Mouse (Mus musculus): ENCODE results near the gene Plekhg3. TPM values are rescaled to one million over a fixed set of nuclear protein-coding genes. Genes with fewer than 3 reads are reported as not detected.

Plekhg3 gene
- total RNA-seq, 2 experiments from 2014 or later = 5.2 to 5.3 TPM

DNA sequence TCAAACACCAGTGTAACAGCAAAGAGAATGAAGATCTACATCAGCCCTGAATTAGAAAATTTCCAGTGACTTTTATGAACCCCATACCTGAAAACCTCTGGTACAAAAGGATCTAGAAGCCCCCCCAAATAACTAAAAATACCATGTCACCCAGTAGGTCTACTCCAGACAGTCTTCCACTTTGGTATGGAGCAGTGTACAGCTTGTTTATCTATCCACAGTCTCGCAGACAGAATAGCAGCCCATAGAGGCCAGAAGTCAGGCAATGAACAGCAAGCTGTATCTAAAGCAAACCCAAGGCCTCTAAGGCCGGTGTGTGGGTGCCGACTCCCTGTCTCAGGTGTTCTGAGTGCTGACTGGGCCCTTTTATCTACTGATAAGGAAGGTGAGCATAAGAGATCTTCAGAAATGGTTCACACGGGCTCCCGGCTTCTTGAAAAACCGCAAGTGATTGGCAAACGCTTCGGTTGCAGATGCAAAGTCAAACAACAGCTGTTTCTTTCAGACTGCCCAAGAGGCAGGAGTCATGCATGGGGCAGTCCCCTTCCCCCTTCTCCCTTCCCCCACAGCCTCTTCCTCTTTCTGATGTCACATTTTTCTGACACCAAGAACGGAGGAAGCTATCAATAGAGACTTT, 3.3 kb upstream of the Plekhg3 start:
- no peak for DNase-seq (ENCODE audit: low spot score)

DNA sequence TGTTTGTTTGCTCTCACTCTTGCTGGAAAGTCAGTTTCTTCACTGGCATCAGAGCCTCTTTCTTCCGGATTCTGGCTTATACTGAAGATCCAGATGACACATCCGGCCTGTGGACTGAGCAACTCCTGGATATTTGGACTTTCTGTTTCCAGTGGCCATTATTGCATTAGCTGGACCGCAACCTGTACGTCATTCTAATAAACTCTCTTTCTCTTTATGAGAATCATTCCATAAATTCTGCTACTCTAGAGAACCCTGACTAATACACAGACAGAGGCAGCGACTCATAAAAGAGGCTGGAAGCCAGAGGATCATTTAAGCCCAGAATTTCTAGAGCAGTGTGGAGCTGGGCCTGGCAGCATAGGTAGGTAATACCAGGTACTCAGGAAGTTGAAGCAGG, 1.9 kb upstream of the Plekhg3 start:
- no peak for DNase-seq (ENCODE audit: low spot score)

DNA sequence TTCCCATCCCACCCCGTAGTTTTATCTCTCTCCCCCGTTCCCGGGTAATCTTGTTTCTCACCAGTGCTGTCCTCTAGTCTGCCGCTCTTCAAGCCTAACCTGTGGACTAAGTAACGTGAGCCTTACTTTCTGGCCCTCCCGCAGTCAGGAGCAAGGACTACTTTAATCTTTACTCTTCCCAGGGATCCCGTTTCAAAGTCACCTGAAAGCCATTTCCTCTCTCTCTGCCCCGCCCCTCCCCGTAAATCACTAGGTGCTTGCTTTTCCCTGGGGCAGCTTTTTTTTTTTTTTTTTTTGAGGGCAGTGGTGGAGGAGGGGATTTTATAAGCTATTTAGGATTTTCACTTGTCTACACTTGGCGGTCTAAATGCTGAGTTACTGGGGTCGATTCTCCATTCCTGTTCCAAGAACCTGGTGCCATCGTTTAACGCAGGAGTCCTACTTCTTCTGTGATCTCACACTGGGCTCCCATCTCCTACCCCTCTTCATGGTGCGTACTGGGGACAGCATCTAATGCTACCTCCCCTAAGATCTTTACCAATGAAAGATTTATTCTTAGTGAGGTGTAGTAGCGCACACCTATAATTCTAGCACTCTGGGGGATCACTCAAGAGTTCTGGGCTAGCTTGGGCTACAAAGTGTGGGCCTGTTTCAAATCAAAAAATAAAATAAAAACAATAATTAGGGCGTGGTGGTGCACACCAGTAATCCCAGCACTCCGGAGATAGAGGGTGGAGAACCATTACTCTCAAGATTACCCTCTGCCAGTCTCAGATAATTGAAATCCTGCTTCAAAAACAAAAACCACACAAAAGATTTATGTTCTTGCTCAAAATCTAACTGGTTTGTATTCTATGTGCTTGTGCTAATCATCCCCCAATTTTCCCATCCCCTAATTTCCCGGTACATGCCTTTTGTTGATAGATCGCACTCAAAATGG, 1.6 kb downstream of the Plekhg3 start:
- DNase-seq (ENCODE audit: low spot score) = no peak

DNA sequence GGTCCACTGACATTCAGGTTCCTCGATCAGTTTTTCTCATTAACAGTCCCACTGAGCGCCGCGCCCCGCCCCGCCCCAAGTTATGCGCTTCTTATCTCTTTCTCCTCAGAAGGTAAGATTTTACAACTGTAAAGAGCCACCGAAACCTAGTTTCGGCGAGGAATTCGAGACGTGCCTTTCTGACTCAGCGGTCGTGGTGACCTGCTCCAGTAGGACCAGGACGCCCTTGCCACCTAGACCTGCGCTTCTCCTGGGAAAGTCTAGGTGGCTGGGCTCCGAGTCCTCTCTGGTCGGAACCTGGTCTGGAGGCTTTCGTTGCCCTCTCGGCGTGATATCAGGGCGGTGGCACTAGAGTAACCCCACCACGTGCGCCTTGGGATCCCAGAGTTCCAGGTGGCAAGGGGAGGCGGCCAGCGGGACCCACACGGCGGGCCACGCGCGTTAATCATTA, 2.3 kb downstream of the Plekhg3 start:
- DNase-seq (ENCODE audit: low spot score) = no peak

DNA sequence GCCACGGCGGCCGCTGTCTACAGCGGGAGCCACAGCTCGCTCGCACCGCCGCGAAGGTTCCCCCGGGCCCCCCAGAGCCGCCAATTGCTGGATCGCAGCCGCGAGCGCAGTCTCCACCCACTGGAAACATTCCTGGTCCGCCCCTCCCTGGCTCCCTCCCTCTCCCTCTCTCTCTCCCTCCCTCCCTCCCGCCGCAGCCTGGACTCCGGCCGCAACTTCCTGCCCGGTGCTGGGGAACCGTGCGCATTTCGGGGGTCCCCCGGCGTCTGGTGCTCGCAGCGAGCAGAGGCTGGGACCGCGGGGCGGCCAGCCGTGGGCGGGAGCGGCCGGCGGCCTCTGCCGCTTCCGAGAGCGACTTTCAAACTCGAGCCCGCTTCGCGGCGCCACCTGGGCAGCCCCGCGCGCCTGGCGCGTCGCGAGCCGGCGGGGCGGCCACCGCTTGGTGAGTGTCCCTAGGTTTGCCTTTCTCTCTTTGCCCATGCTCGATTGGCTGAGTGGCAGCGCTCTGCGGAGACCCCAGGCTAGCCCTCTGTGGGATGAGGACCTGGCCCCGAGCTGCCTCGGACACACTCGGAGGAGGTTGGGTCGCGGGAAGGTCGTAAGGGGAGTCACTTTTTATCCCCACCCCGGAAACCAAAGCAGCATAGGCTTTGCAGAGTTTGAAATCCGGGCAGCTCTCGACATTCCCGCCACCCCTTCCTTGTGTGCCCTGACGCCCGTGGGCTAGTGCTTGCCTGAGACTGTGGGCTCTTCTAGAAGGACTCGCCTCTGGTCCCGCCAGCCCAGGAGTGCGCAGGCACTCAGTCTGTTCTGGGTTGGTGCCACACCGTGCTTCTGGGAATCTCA, 2.9 kb downstream of the Plekhg3 start:
- peak; percentile 77 for DNase-seq (ENCODE audit: low spot score)

DNA sequence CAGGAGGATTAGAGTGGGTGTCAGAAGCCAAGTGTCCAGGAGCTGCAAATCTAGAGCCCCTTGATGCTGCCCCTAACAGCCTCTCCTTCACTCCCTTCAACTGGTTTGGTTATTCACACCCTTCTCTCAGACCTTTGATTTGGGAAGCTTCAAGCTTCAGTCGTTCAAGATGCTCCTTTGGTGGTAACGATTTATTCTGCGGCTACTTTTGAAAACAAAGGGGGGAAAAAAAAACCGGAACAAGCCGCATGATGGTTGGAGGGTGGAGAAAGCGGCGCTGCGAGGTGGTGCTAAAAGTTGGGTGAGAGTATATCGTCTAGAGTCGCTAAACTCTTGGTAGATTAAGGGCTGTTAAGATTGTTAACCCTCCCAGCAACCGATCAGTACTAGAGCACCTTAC, 3.5 kb downstream of the Plekhg3 start:
- no peak for DNase-seq (ENCODE audit: low spot score)

DNA sequence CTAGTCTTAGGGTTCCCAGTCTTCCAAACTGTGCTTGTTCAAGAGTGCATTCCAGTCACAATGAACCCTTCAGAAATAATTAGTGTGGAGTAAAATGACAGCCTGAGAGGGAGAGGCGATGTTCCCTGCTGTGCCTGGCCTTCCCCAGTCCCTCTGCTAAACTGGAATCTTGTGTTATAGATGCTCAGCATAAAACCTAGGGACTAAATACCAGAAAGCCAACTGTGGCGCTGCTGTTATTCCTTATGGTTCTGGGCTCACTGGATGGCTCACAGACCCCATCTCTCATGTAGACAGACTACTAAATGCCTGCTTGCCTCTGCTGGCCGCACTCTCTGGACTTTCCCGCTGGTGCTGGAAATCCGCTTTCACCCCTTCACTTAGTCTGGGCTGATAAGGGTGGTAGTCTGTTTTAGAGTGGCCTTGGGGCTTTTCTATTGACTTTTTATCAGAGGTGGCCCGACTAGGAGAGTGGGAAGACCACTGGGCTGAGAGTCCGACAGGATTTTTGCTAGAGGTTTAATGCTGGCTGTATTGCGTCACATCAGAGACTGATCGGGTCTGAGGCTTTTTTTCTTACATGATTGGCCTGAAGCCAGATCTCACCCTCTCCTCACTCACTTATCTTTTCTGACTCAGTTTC, 4.1 kb downstream of the Plekhg3 start:
- DNase-seq (ENCODE audit: low spot score) = no peak

DNA sequence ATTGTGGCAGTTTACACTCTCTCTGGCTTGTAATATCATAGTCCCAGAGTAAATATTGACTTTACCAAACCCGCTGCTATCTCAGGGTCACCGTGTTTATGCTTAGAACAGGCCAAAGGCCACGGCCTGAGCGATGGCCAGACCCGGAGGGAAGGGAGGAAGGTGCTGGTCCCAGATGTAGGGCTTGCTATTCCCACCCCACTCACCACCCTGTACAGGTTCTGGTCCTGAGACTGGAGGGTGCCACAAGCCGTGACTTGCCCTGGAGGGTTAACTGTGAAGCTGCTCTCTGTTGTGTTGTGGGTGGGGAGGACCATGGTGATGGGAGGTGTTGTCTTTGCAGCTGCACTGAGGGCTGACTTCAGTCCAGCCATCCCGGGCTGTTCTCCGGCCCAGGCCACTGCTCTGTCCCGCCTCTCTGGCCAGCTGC, 4.8 kb downstream of the Plekhg3 start:
- DNase-seq (ENCODE audit: low spot score) = peak; percentile 60

DNA sequence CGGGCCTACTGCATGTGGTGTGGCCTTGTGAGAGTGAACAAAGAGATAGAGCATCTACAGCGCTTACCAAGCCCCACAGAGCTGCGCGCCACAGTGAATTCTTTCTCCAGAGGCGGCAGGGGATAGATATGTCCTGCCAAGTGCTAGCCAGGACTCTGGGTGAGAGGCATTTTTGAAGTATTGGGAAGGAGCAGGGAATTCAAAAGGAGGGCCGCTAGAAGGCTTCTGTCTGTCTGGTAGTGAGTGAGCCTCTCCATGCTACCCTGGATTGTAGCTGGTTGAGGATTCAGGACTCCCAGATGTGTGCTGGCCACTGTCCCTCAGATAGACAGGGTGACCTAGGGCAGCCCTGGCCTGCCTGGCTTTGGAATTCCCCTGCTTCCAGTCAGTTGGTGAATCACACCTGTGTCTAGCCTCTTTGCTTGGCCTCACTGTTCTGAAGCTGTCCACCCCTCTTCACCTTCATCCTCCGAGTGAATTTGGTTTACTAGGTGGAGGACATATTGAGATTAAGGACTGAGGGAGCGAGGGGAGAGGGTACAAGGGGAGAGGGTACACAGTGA, 6.0 kb downstream of the Plekhg3 start:
- DNase-seq (ENCODE audit: low spot score) = no peak

DNA sequence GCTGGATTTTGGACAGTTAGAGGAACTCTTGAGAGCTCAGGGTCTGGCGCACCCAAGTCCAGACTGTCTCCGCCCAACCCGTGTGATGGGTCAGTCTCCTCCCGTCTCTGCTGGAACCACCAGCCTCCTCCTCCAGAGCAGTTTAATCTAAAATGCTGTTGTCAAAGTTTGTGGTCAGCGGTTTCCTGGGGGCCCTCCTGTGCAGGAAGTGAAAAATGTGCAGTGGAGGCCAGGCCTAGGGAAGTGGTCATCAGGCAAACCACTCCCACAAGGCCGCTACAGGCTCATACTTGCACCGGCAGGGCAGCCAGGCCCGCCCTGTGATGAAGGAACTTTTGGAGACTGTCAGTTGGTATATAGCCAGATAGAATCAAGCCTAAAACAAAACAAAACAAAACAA, 6.7 kb downstream of the Plekhg3 start:
- peak; percentile 57 for DNase-seq (ENCODE audit: low spot score)

DNA sequence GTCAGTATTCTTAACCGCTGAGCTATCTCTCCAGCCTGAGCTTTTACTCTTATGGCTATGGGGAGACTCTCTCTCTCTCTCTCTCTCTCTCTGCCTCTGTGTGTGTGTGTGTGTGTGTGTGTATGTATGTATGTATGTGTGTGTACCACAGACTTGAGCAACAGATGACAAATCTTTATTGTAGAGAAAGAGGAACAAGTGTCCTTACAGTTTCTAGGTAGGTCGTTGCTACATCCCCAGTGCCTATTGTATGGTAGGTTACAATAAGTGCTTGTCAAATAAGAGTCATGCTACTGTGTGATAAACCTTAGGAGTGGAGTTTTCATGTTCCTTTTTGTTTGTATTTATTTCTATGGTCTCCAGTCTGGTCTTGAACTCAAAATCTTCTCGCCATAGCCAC, 9.5 kb downstream of the Plekhg3 start:
- no peak for DNase-seq (ENCODE audit: low spot score)

DNA sequence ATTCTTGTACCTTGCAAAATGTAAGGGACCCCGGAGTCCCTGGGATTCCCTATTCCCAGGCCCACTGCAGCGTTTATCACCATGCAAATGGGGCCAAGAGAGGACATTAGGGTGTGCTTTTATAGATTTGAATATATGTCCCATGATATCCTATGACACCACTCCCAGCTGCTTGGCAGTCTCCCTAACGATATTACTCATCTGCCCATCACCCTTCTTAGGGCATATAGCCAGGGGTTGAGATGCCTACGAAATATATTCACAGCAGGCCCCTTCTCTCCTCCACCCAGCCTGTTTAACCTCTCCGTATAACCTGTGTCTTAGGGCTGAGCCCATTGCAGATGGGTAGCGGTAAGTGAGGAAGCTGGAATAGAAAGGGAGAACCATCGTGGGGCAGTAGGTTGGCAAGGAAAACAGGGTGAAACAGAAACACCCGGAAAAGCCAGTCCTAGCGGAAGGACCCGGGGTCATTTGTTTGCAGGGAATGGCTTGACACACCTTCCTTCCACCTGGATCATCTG, 10.1 kb downstream of the Plekhg3 start:
- no peak for DNase-seq (ENCODE audit: low spot score)

DNA sequence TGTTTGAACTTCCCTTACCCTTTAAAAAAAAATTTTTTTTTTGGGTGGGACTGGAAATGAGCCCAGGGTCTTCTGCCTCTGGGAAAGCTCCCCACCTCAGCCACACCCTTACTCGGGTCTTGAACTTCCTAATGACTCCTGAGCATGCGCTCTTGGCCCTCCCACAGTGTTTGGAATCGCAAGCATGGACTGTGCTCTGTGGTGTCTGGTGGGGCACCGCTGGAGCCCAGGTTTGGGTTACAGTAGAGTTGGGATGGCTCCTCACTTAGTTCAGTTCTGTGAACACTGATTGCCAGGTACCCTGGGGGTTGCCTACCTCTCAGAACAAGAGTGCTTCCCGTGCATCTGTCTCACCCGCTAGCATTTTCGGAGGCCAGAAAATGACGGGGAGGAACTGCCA, 10.8 kb downstream of the Plekhg3 start:
- no peak for DNase-seq (ENCODE audit: low spot score)

DNA sequence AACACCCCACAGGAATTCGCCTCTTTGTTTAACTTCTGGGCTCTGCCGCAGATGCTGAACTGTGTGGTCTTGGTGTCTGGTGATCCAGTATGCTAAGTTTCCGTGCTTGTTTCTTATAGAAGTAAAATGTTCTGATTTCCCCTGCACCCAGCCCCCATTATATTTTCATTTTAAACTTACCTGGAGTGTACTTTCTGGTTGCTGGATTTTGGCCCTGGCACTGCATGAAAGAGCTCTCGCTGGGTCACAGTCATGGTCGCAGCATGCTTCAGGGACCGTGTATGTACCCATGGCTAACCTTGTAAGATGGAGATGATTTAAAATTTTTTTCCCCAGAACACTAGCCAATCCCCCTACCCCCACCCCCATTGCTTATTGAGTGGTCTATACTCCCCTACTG, 11.2 kb downstream of the Plekhg3 start:
- DNase-seq (ENCODE audit: low spot score) = no peak

DNA sequence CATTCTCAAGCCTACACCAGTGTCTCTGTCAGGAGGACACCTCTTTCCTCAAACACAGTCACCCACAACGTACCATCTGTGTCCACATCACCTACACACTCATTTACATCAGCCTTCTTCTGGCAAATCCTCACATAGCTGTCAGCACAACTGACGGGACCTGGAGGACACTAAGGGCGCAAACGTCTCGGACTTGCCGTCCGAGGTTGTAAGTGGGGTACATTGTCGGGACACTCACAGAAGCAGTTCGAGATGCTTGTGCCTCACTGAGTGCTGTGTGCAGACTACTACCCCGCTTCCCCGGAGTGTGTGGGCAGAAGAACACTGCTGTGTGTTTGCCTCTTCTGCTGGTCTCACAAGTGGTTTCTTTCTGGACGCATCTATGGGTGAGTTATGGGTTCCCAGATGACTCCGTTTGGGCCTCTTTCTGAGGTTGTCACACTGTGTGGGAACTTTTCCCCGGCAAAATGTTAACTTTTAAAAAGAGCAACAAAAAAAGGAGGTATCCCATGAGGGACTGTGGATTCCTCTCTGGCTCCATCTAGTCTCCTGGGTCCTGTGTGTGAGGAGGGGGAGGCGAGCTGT, 15.2 kb downstream of the Plekhg3 start:
- no peak for DNase-seq (ENCODE audit: low spot score)

DNA sequence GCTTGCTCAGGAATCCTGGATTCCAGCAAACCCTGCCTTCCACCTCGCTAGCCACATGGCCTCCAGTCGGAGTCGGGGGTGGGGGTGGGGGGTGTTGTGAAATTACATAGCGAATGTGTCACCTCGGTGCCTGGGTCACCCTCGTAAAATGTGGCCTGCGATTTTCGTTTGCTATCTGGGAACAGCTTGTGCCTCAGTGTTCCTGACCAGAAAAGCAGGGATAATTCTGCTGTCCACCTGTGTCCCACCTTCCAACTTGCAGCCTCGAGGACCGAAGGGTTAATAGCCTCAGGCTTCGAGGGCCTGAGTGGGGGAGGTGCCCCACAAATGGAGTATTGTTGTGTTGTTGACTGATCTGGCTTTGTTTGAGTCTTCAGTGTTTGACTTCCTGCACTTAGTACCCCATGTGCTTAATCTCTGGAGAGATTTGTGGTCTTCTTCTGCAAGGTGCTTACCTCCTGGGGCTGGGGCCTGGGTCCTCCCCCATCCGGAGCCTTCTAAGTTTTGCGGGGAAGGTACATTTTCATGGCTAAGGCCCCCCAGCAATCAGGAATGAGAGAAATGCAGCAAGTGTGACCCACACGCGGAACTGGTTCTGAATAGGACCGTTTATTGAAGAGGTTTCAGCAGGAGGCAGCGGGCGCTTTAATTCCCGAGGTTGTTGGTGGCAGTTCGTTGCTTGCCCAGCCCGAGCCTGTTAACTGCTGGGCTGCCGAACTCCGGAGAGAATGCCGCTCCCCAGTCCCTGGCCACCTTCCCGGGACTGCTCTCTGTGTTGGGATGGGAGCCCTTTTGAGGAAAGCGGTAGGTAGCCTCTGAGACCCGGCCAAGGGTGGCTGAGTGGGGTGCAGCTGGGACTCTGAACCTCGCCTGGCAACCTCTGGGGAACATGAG, 15.9 kb downstream of the Plekhg3 start:
- DNase-seq (ENCODE audit: low spot score) = no peak

DNA sequence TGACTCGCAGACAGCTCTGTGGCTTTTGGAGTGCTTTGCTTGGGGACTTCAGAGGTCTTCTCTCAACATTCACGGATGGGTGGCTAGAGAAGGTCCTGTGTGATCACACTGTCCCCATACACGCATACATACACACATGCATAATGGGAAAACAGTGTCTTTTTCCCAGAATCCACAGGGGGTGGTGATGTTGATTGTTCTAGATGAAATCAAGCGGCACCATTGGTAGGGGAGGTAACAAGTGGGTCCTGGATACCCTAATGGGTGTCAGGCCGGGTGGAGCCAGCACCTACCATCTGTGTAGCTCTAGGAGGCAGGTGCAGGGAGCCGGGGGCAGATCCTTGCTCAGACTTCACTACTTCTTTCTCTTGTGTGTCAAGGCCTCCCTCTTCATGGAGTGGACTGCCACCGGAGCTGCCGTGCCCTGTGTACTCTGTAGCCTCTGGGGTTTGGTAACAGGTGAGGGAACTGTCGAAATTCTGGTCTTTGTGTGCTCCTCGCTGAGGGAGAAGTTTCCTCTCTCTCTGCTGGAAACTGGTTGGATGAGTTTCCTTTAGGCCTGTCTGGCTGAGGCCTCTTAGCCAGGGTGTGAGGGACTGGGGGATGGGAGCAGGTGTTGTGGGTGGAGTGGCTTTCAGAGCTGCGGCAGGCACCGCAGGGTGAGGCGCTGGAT, 16.9 kb downstream of the Plekhg3 start:
- DNase-seq (ENCODE audit: low spot score) = no peak

DNA sequence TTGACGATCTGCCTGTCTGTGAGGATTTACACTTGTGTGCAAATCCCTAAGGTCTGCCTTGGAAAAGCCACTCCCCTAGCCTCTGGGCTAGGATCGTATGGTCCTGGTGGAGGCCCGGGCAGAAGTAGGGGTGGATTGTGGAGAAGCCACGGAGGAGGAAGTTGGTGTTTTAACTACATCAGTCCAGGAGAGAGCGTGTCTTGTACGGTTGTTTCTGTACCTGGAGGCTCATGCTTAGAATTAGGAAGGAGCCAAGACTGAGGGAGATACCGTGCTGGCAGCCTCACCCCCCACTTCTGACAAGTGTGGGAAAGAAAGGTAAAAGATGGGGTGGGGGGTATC, 17.4 kb downstream of the Plekhg3 start:
- no peak for DNase-seq (ENCODE audit: low spot score)

DNA sequence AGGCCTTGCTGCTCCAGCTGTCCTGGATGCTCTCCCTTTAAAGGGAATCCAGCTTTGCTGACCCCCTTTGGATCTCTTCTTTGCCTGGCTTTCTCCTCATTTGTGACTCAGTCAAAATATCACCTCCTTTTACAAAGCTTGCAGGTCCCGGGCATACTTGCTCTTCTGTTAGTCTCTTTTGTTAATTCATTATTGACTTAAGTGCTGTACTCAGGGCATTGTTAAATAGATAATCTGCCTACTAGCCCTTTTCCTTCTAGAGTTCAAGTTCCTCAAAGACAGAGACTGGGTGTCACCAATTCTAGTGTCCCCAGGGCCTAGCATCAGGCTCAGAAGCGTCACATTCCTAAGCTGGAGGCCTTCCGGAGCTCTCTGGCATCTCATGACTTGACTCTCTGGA, 18.5 kb downstream of the Plekhg3 start:
- DNase-seq (ENCODE audit: low spot score) = no peak

Data from gastrocnemius, adult 18-20 months (tissue).